Mouse (Mus musculus) heart, postnatal 0 days (tissue): ENCODE measurements around the gene Wdfy1.

Source experiments
- CTCF ChIP-seq: IDR thresholded peaks from 2 replicates; pipeline ENCODE4 v1.5.1; 2016; ENCODE audit warnings: antibody characterized with exemption, control low read depth, low read depth
- EP300 ChIP-seq: IDR thresholded peaks from 2 replicates; pipeline ENCODE4 v1.6.1; 2016; ENCODE audit warnings: antibody characterized with exemption, low read depth

DNA sequence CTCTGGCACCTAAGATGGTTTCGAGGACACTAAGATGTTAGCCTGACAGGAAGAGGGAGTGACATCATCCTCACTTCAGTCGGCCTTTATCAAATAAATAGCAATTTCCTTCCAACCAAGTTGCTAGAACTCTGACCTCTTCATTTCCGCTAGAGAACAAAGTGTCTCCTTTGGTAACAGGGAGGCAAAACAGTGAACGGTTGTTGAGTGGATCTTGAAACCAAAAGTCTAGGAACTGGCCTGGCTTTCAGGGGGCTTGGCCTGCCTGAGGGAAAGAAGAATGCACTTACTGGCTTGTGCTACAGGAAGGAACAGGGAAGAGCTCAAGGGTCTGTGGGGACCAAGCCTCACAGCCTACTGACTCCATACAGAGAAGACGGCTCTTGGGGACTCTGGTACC, 24.8 kb downstream of the Wdfy1 start:
- TF ChIP-seq CTCF: no peak
- TF ChIP-seq EP300: no peak
